Mouse (Mus musculus) ES-CJ7 (cell line): ENCODE results near the gene Ap4s1.

Source experiments
- DNase-seq: peaks from one replicate; pipeline ENCODE4 v3.0.0; 2011; ENCODE audit warnings: low read depth, low spot score

Gene Ap4s1

DNA sequence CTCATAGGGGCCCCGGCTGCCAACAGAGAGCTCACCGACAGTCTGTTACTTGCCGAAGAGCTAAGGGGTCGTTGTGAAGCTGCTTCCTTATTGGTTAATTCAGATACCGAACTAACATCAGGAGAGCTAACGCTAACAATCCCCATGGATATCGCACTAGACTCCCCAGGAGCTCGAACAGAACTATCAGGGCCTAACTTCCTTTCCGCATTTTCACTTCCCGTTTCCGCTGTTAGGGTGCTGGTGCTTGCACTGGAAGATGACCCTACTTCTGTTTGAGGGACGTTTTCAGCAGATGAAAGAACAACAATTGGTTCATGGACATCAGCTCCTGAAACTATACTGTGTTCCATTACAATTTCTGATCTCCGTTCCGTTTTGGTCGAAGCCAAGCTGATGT lies 77.9 kb downstream of the Ap4s1 start:
- no peak for DNase-seq

DNA sequence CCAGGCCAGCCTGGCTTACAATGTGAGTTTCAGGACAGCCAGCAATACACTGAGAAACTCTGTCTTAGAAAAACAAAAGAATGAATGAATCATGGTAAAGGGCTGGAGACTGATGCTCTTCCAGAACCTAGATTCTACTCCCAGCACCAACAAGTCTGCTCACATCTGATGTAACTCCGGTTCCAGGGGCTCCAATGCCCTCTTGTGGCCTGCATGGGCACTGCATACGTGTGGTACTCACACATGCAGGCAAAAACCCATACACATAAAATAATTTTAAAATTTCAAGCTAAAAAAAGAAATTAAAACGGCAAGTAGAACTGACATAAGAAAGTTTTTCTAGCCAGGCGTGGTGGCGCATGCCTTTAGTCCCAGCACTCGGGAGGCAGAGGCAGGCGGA lies 94.0 kb downstream of the Ap4s1 start:
- DNase-seq: peak; percentile 70
